Mouse (Mus musculus) myocyte (in vitro differentiated cells): ENCODE measurements around the gene Ebi3. TPM values are rescaled to one million over a fixed set of nuclear protein-coding genes. Genes with fewer than 3 reads are reported as not detected.
"Not testable (repeated sequence)": the region's sequence is repeated elsewhere in the genome, so short reads cannot be mapped to it uniquely, and the experiment has no call there.

Experiments
- H3K27me3 ChIP-seq: one replicate; pipeline ENCODE4 v1.6.1; 2011; ENCODE audit not compliant: control insufficient read depth, insufficient read depth, insufficient read length
- H3K36me3 ChIP-seq: one replicate; pipeline ENCODE4 v1.6.1; 2011; ENCODE audit not compliant: control insufficient read depth, insufficient read depth
- H3K4me2 ChIP-seq: one replicate; pipeline ENCODE4 v1.6.1; 2011; ENCODE audit warnings: low read depth, control low read depth
- H3K4me3 ChIP-seq: one replicate; pipeline ENCODE4 v1.5.1; 2011; ENCODE audit warnings: mild to moderate bottlenecking, control low read depth, moderate library complexity
- H3K79me2 ChIP-seq: one replicate; pipeline ENCODE4 v1.6.1; 2011; ENCODE audit not compliant: control insufficient read depth, insufficient read depth
- H3ac ChIP-seq: one replicate; pipeline ENCODE4 v1.6.1; 2011; ENCODE audit not compliant: control insufficient read depth, insufficient read length
- CEBPB ChIP-seq: IDR thresholded peaks from 2 replicates; pipeline ENCODE4 v1.6.1; 2011; ENCODE audit warnings: mild to moderate bottlenecking, moderate library complexity; ENCODE audit not compliant: poor library complexity, insufficient read depth, severe bottlenecking
- E2F4 ChIP-seq: IDR thresholded peaks from one replicate; pipeline ENCODE4 v1.6.1; 2011; ENCODE audit warnings: mild to moderate bottlenecking, control low read depth, moderate library complexity; ENCODE audit not compliant: insufficient read depth
- MAX ChIP-seq: IDR thresholded peaks from one replicate; pipeline ENCODE4 v1.6.1; 2011; ENCODE audit warnings: low read depth, mild to moderate bottlenecking, control low read depth
- MYOD1 ChIP-seq, 3 experiments: IDR thresholded peaks; one replicate each; pipeline ENCODE4 v1.6.1; 2011; ENCODE audit warnings: control low read depth in 2 of 3, low read depth in 2 of 3, mild to moderate bottlenecking in 2 of 3, moderate library complexity in 1 of 3; ENCODE audit not compliant: insufficient read length in 2 of 3, control insufficient read depth in 1 of 3
- MYOG ChIP-seq, 3 experiments: IDR thresholded peaks; one replicate each; pipeline ENCODE4 v1.6.1; 2011; ENCODE audit warnings: control low read depth in 2 of 3, low read depth in 2 of 3, mild to moderate bottlenecking in 2 of 3; ENCODE audit not compliant: insufficient read length in 2 of 3, control insufficient read depth in 1 of 3, insufficient read depth in 1 of 3
- POLR2A ChIP-seq: IDR thresholded peaks from one replicate; pipeline ENCODE4 v1.6.1; 2011; ENCODE audit warnings: low read depth, mild to moderate bottlenecking, control low read depth, moderate library complexity; ENCODE audit not compliant: insufficient read length
- POLR2AphosphoS2 ChIP-seq: IDR thresholded peaks from one replicate; pipeline ENCODE4 v1.6.1; 2011; ENCODE audit warnings: low read depth, control low read depth; ENCODE audit not compliant: insufficient read length
- REST ChIP-seq: IDR thresholded peaks from one replicate; pipeline ENCODE4 v1.6.1; 2011; ENCODE audit warnings: mild to moderate bottlenecking, control low read depth, moderate library complexity; ENCODE audit not compliant: insufficient read depth, insufficient read length
- SRF ChIP-seq: IDR thresholded peaks from one replicate; pipeline ENCODE4 v1.6.1; 2011; ENCODE audit warnings: low read depth; ENCODE audit not compliant: control insufficient read depth, insufficient read length
- TCF12 ChIP-seq: IDR thresholded peaks from one replicate; pipeline ENCODE4 v1.6.1; 2011; ENCODE audit warnings: mild to moderate bottlenecking, control low read depth; ENCODE audit not compliant: poor library complexity, insufficient read depth, severe bottlenecking
- TCF3 ChIP-seq: IDR thresholded peaks from one replicate; pipeline ENCODE4 v1.6.1; 2011; ENCODE audit warnings: low read depth, control low read depth; ENCODE audit not compliant: insufficient read length
- USF1 ChIP-seq: IDR thresholded peaks from one replicate; pipeline ENCODE4 v1.6.1; 2011; ENCODE audit warnings: low read depth, mild to moderate bottlenecking, control low read depth, moderate library complexity
- polyA plus RNA-seq: library from polyadenylated mRNA; unstranded; fragments of >200 nt; fragmentation: generic; extraction: Trizol; gene quantifications from one replicate; pipeline ENCODE4 v1.2.1, GENCODE M21; 2012; ENCODE audit warnings: missing spikeins

Gene Ebi3
- polyA plus RNA-seq, 1 experiment = not detected

DNA sequence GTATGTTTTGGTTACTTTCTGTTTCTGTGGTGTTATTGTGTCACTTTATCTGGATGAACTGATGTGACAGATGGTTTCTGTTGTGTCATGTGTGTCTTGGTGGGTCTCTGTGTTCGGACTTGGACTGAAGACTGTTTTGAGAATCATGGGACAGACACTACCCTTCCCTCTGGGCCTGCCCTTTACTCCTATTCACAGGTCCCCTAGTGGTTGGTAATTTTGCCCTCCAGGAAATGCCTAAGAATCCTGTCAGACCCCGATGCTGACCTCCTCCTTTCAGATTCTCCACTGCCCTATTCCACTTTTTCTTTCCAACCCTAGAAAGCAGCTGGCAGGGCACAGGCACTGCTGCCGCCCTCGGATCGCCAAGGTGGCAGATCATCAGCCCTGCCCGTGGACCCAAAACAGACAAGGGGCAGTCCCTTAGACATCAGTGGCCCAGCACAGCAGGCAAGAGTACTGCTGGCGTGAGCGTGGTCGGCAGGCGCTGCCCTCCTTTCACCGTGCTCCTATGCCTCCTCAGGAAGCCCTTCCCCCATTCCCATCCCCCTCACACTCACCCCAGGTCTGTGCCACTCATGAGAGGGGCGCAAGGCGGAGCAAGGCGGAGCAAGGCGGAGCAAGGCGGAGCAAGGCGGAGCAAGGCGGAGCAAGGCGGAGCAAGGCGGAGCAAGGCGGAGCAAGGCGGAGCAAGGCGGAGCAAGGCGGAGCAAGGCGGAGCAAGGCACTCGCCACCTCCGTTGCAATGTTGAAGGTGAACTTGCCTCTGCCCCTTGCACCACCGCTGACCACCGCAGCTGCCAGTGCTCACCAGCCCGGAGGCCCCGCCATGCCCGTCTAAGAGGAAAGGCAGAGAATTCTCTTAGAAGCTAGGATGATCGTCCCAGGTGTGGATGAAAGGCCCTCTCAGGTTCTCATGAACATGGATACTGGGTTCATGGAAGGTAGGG, 20.6 kb upstream of the Ebi3 start:
- Histone ChIP-seq H3K4me2 (peak overlapping the region; percentile 90), H3K79me2 (no peaks in the 10 kb centered on the region), H3K4me3 (peak overlapping the region; percentile 37), H3K27me3 (no peaks in the 10 kb centered on the region), H3K36me3 (no peaks in the 10 kb centered on the region), H3ac (peak overlapping the region; percentile 32)
- TF ChIP-seq E2F4 (no peak), MYOG (IDR thresholded peaks at IDR 0.05; ENCODE audit: control insufficient read depth in 1 of 3, insufficient read depth in 1 of 3, insufficient read length in 2 of 3, low read depth in 2 of 3) (peak in 1 of 3 experiments; percentile 2), POLR2AphosphoS2 (peak; percentile 69), MYOD1 (IDR thresholded peaks at IDR 0.05; ENCODE audit: control insufficient read depth in 1 of 3, insufficient read length in 2 of 3, low read depth in 2 of 3) (peak in 1 of 3 experiments; percentile 28), POLR2A (peak; percentile 83)

DNA sequence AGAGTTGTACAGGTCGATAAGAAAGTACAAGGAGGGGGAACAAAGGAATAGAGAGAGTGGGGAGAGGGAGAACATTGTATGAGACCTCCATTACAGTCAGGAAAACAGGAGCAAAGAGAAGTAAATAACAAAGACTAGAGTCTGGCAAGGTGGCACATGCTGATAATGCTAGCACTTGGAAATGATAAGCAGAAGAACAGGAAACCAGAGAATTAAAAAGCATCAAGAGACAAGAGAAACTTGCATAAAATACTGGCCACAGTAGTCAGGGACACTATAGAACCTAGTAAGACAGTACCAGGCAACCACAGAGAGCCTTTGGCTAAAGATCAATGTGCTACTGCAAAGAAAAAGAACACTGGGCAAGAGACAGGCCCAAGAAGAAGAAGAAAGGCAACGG, 19.8 kb upstream of the Ebi3 start:
- Histone ChIP-seq H3ac (no peak overlapping the region), H3K27me3 (no peaks in the 10 kb centered on the region), H3K36me3 (no peaks in the 10 kb centered on the region), H3K4me2 (peak overlapping the region; percentile 90), H3K4me3 (peak overlapping the region; percentile 37), H3K79me2 (no peaks in the 10 kb centered on the region)
- TF ChIP-seq POLR2AphosphoS2 = no peak

DNA sequence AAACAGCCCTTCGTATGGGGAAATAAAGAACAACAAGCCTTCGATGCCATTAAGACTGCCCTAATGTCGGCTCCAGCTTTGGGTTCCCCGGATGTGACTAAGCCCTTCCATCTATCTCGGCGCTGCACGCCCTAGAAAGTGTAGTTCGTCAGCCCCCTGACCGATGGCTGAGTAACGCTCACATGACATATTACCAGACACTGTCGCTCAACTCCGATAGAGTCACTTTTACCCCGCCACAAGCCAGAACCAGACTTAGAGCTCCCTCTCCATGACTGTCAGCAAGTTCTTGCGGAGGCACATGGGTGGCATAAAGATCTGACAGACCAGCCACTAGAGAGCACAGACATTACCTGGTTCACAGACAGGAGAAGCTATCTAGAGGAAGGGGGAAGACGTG, 19.2 kb upstream of the Ebi3 start:
- TF ChIP-seq TCF12 (no peak), SRF (no peak), E2F4 (no peak), MAX (no peak), MYOG (IDR thresholded peaks at IDR 0.05; ENCODE audit: control insufficient read depth in 1 of 3, insufficient read depth in 1 of 3, insufficient read length in 2 of 3, low read depth in 2 of 3) (no peak), CEBPB (no peak), POLR2AphosphoS2 (no peak), POLR2A (no peak), TCF3 (no peak), MYOD1 (IDR thresholded peaks at IDR 0.05; ENCODE audit: control insufficient read depth in 1 of 3, insufficient read length in 2 of 3, low read depth in 2 of 3) (no peak), REST (no peak), USF1 (no peak)
- Histone ChIP-seq H3K79me2 (no peaks in the 10 kb centered on the region), H3ac (no peak overlapping the region), H3K27me3 (no peaks in the 10 kb centered on the region), H3K4me3 (no peak overlapping the region), H3K4me2 (no peak overlapping the region), H3K36me3 (no peaks in the 10 kb centered on the region)

DNA sequence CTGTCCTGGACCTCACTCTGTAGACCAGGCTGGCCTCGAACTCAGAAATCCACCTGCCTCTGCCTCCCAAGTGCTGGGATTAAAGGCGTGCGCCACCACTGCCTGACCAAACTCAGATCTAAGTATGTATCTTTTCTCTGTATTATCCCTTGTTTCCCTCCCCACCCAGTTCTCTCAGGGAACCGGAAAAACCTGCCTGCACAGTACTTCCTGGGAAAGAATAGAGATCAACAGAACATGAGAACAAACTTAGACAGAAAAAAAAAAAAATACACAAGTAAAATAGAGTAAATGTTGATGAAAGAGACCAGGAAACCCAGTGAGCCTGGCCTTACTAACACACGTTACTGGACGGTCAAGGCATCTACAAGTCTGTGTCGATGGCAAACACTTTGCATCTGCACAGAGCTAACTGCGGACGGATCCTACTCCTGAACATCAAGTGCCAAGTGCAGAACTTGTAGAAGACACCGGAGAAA, 8.0 kb upstream of the Ebi3 start:
- Histone ChIP-seq H3ac (peak overlapping the region; percentile 78), H3K4me2 (peak overlapping the region; percentile 80), H3K4me3 (peak overlapping the region; percentile 53)
- H3K36me3 ChIP-seq, H3K27me3 ChIP-seq, H3K79me2 ChIP-seq: not testable (repeated sequence)

DNA sequence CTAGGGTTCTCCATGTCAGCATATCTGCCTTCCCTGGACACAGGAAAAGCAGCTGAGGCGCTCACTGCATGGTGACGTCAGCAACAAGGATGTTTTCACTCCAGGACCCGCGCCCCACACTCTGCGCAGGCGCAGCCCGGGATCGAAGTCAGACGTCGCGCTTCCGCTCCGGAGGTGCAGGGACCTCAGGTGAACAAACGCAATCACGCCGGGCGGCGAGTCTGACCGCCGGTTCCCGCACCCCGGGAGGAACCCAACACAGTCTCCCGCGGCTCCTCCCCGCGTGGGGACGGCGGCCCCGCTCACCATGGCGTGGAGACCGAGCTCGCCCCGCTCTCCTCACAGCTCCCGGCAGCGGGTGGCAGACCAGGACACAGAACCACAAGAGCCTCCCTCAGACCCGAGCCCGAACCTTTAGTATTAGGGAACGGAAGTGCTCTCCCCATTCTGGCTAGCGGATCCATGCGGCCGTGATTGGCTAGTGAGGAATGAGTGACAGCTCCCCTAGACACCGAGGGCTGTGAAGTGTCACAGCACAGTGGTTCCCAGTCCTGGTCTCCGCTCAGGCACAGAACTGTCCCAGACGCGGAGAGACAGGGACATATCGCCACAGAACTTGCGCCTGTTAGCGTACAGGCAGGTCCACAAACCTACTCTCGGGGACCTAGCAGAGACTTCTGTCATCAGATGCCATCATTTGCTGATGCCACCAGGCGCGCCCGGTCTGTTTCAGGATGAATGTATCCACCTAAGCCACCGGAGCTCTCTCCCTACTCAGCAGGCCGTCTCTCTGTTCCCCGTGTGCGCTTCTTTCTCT, 7.4 kb upstream of the Ebi3 start:
- not testable (repeated sequence) for H3K27me3 ChIP-seq
- peak overlapping the region; percentile 78 for H3ac ChIP-seq

More for the DNA sequence above, 7.4 kb upstream of the Ebi3 start:
- not testable (repeated sequence) for H3K36me3 ChIP-seq, H3K79me2 ChIP-seq
- TF ChIP-seq POLR2A = peak; percentile 64
- peak in 1 of 3 experiments; percentile 1 for TF ChIP-seq MYOD1 (IDR thresholded peaks at IDR 0.05; ENCODE audit: control insufficient read depth in 1 of 3, insufficient read length in 2 of 3, low read depth in 2 of 3)
- TF ChIP-seq POLR2AphosphoS2 = peak; percentile 67
- peak overlapping the region; percentile 53 for H3K4me3 ChIP-seq
- H3K4me2 ChIP-seq = peak overlapping the region; percentile 80
